Mouse (Mus musculus) Patski (cell line): ENCODE measurements at regions not wholly inside any gene's neighbourhood (a gene's known extent, or its start where the extent isn't known, plus 50 kb on each side); places are given as distances from the start of the nearest gene placed in this dataset.

Experiments used
- ATAC-seq: fragments of 100-300 bp; one replicate; pipeline ENCODE4 v1.8.0; 2021
- CTCF ChIA-PET: fragments of 350-600 bp; sonication (Branson Sonifier 250); formaldehyde crosslinking; loops from one replicate; lab custom pipeline; 2022; ENCODE audit warnings: inconsistent platforms; lab: Charles Lee
- POLR2A ChIA-PET: fragments of 350-600 bp; sonication (Branson Sonifier 250); formaldehyde crosslinking; loops from one replicate; lab custom pipeline; 2022; ENCODE audit warnings: antibody characterized with exemption, inconsistent platforms; lab: Charles Lee
- DNase-seq: peaks from one replicate; pipeline ENCODE4 v3.0.0-alpha.2; 2011; ENCODE audit warnings: low read depth, low spot score
- H3K27me3 ChIP-seq: fragments of 371-371 bp; one replicate; pipeline ENCODE4 v1.5.1; 2021
- CTCF ChIP-seq: fragments of 100-300 bp; IDR thresholded peaks from one replicate; pipeline ENCODE4 v1.5.1; 2021
- in situ Hi-C: fragments of 300-500 bp; cut with MboI; formaldehyde crosslinking; loops from 3 replicates; pipeline ENCODE4 v1.11.1; 2018; ENCODE audit warnings: low pct_unique_long_range_greater_than_20kb, mixed read lengths

- ATAC-seq: no peak
- no peak for DNase-seq
- CTCF ChIA-PET: interaction anchor here (1.2 kb wide), 1 partner anchor 10 kb away, joined by 3 read pairs; no protein-coding TSS in a partner anchor
- TF ChIP-seq CTCF: no peak
- POLR2A ChIA-PET: no interaction called here
- H3K27me3 ChIP-seq: no peaks in the 10 kb centered on the region
- in situ Hi-C loops: no loop called here
Measured at GRCm38 (mm10) chr6:100176914-100177560, 110.2 kb downstream of the Rybp start.

GRCm38 (mm10) chr6:100170711-100171348, 116.5 kb downstream of the Rybp start:
- ChIA-PET POLR2A (interaction anchor here (0.6 kb wide), 1 partner anchor 16 kb away, joined by 5 read pairs; no protein-coding TSS in a partner anchor), CTCF (no interaction called here)
- peak; percentile 51 for ATAC-seq

GRCm38 (mm10) chr6:100167321-100167720, 120.0 kb downstream of the Rybp start:
- POLR2A ChIA-PET: no interaction called here
- CTCF ChIA-PET: interaction anchor here (1.6 kb wide), 1 partner anchor 10 kb away, joined by 3 read pairs; no protein-coding TSS in a partner anchor
- no peaks in the 10 kb centered on the region for H3K27me3 ChIP-seq
- ATAC-seq (peak; percentile 46), DNase-seq (no peak)
- in situ Hi-C loops: no loop called here
- TF ChIP-seq CTCF: no peak

More at GRCm38 (mm10) chr6:100170711-100171348, 116.5 kb downstream of the Rybp start:
- no peak for DNase-seq
- in situ Hi-C loops: no loop called here
- H3K27me3 ChIP-seq: no peaks in the 10 kb centered on the region
- TF ChIP-seq CTCF: no peak

GRCm38 (mm10) chr6:100165746-100166145, 121.5 kb downstream of the Rybp start:
- ATAC-seq: no peak
- CTCF ChIA-PET: interaction anchor here (1.1 kb wide), 1 partner anchor 28 kb away, joined by 3 read pairs; no protein-coding TSS in a partner anchor

GRCm38 (mm10) chr6:100164162-100164561, 123.1 kb downstream of the Rybp start:
- ChIA-PET POLR2A (interaction anchor here (0.7 to 1.2 kb wide), 3 partner anchors 17 to 79 kb away, joined by 3 to 5 read pairs (median 3); no protein-coding TSS in a partner anchor), CTCF (no interaction called here)
- in situ Hi-C loops: no loop called here
- H3K27me3 ChIP-seq: no peaks in the 10 kb centered on the region
- TF ChIP-seq CTCF: no peak
- DNase-seq: no peak
- no peak for ATAC-seq

More at GRCm38 (mm10) chr6:100165746-100166145, 121.5 kb downstream of the Rybp start:
- no peaks in the 10 kb centered on the region for H3K27me3 ChIP-seq
- no peak for TF ChIP-seq CTCF
- DNase-seq: no peak
- in situ Hi-C loops: no loop called here
- POLR2A ChIA-PET: no interaction called here

- POLR2A ChIA-PET: interaction anchor here (1.2 kb wide), 1 partner anchor 17 kb away, joined by 3 read pairs; no protein-coding TSS in a partner anchor
- CTCF ChIA-PET: no interaction called here
Measured at GRCm38 (mm10) chr6:100163814-100164130, 123.5 kb downstream of the Rybp start.

GRCm38 (mm10) chr6:100162961-100163813, 124.1 kb downstream of the Rybp start:
- H3K27me3 ChIP-seq: no peaks in the 10 kb centered on the region
- POLR2A ChIA-PET: interaction anchor here (0.7 to 1.2 kb wide), 2 partner anchors 18 to 30 kb away, joined by 3 to 7 read pairs; no protein-coding TSS in a partner anchor
- ATAC-seq (no peak), DNase-seq (no peak)
- no peak for TF ChIP-seq CTCF
- CTCF ChIA-PET: interaction anchor here (1.2 kb wide), 1 partner anchor 25 kb away, joined by 3 read pairs; no protein-coding TSS in a partner anchor
- in situ Hi-C loops: no loop called here

More at GRCm38 (mm10) chr6:100163814-100164130, 123.5 kb downstream of the Rybp start:
- DNase-seq (no peak), ATAC-seq (no peak)
- in situ Hi-C loops: no loop called here
- TF ChIP-seq CTCF: no peak
- H3K27me3 ChIP-seq: no peaks in the 10 kb centered on the region

- no peak for ATAC-seq
- H3K27me3 ChIP-seq: no peaks in the 10 kb centered on the region
- POLR2A ChIA-PET: no interaction called here
Measured at GRCm38 (mm10) chr6:100160670-100161069, 126.6 kb downstream of the Rybp start.

GRCm38 (mm10) chr6:100159817-100160216, 127.5 kb downstream of the Rybp start:
- H3K27me3 ChIP-seq: no peaks in the 10 kb centered on the region
- no peak for ATAC-seq
- no peak for TF ChIP-seq CTCF
- DNase-seq: no peak
- POLR2A ChIA-PET: no interaction called here
- in situ Hi-C loops: no loop called here
- CTCF ChIA-PET: no interaction called here

More at GRCm38 (mm10) chr6:100160670-100161069, 126.6 kb downstream of the Rybp start:
- no peak for TF ChIP-seq CTCF
- CTCF ChIA-PET: no interaction called here
- in situ Hi-C loops: no loop called here
- DNase-seq: no peak

GRCm38 (mm10) chr6:100159246-100159645, 128.0 kb downstream of the Rybp start:
- in situ Hi-C loops: no loop called here
- ChIA-PET CTCF (no interaction called here), POLR2A (no interaction called here)
- TF ChIP-seq CTCF: no peak
- no peaks in the 10 kb centered on the region for H3K27me3 ChIP-seq
- ATAC-seq: no peak
- DNase-seq: no peak
